Mouse (Mus musculus) 3T3-L1 (cell line): ENCODE results near the gene Pds5a.
A peak's percentile ranks its signal among the peaks of the same experiment; 100 is the strongest.

Source experiments
- DNase-seq: peaks from one replicate; pipeline ENCODE4 v3.0.0-alpha.2; 2015; ENCODE audit warnings: low read depth, low spot score

The Pds5a gene

GRCm38 (mm10) chr5:65574876-65575275 lies 123.2 kb downstream of the Pds5a start:
- DNase-seq, result peak; percentile 27

- no peak for DNase-seq
These were observed 132.6 kb downstream of the Pds5a start for GRCm38 (mm10) chr5:65565486-65565885.

GRCm38 (mm10) chr5:65561125-65561893 lies 136.8 kb downstream of the Pds5a start:
- DNase-seq, result no peak

DNA sequence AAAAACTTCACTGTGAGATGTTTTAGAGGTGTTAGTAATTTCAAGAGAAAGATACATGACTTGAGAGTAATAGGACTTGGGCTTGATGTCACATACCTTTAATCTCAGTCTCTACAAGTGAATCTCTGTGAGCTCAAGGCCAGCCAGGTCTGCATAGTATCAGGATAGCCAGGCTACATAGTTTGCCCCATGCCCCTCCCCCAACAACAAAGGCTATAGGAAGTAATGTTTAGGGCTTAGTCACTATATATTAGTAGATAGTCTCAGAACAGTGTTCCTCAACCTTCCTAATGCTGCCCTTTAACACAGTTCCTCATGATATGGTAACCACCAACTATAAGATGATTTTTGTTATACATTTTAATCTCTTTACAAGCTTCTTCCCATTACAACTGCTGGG lies 141.0 kb downstream of the Pds5a start:
- no peak for DNase-seq
